Mouse (Mus musculus) lung, postnatal 0 days (tissue): ENCODE measurements around the gene Foxp4. TPM values are rescaled to one million over a fixed set of nuclear protein-coding genes. Genes with fewer than 3 reads are reported as not detected.

Experiments
- ATAC-seq: fragments of 200-750 bp; cut with Nextera tagmentation; 2 replicates; pipeline ENCODE4 v1.8.0; 2017; ENCODE audit warnings: moderate library complexity
- DNase-seq: peaks from one replicate; pipeline ENCODE4 v3.0.0-alpha.2; 2016; ENCODE audit warnings: low spot score
- H3K27ac ChIP-seq: fragments of 300-500 bp; sonication (generic); 2 replicates; pipeline ENCODE4 v1.5.1; 2014; ENCODE audit warnings: antibody characterized with exemption, mild to moderate bottlenecking, low read length, mixed read lengths
- H3K27me3 ChIP-seq: fragments of 300-500 bp; sonication (generic); replicated peaks from 2 replicates; pipeline ENCODE4 v1.6.1; 2014; ENCODE audit warnings: low read length, mixed read lengths; ENCODE audit not compliant: insufficient read depth
- H3K36me3 ChIP-seq: fragments of 300-500 bp; sonication (generic); 2 replicates; pipeline ENCODE4 v1.6.1; 2014; ENCODE audit warnings: low read length, mixed read lengths; ENCODE audit not compliant: insufficient read depth
- H3K4me1 ChIP-seq: fragments of 300-500 bp; sonication (generic); 2 replicates; pipeline ENCODE4 v1.6.1; 2014; ENCODE audit warnings: antibody characterized with exemption, low read depth, low read length, mixed read lengths; ENCODE audit not compliant: insufficient read depth
- H3K4me2 ChIP-seq: fragments of 300-500 bp; sonication (generic); replicated peaks from 2 replicates; pipeline ENCODE4 v1.6.1; 2014; ENCODE audit warnings: low read depth, mild to moderate bottlenecking, low read length, moderate library complexity, mixed read lengths
- H3K4me3 ChIP-seq: fragments of 300-500 bp; sonication (generic); 2 replicates; pipeline ENCODE4 v1.5.1; 2014; ENCODE audit warnings: low read depth, low read length
- H3K9ac ChIP-seq: fragments of 300-500 bp; sonication (generic); replicated peaks from 2 replicates; pipeline ENCODE4 v1.6.1; 2014; ENCODE audit warnings: low read depth, mild to moderate bottlenecking
- H3K9me3 ChIP-seq: fragments of 300-500 bp; sonication (generic); 2 replicates; pipeline ENCODE4 v1.6.1; 2016; ENCODE audit warnings: low read length, mixed read lengths
- CTCF ChIP-seq: IDR thresholded peaks from 2 replicates; pipeline ENCODE4 v1.5.1; 2016; ENCODE audit warnings: antibody characterized with exemption, mild to moderate bottlenecking
- EP300 ChIP-seq: IDR thresholded peaks from 2 replicates; pipeline ENCODE4 v1.6.1; 2016; ENCODE audit warnings: antibody characterized with exemption, mild to moderate bottlenecking, control low read depth
- WGBS: fragments of 180-500 bp; shearing (Covaris S2); extraction: QIAGEN DNeasy Blood & Tissue Kit; methylation state at CpG from one replicate; pipeline ENCODE4 v1.1.7; 2014; 5-methylcytosine and 5-hydroxymethylcytosine counted together
- polyA plus RNA-seq: library from polyadenylated mRNA; unstranded; fragments of >200 nt; fragmentation: Nextera tagmentation; extraction: Ambion mirVana; gene quantifications from 2 replicates; pipeline ENCODE4 v1.2.1, GENCODE M21; 2015

Foxp4 gene
- polyA plus RNA-seq, 1 experiment from 2014 or later: 10.2 TPM

DNA sequence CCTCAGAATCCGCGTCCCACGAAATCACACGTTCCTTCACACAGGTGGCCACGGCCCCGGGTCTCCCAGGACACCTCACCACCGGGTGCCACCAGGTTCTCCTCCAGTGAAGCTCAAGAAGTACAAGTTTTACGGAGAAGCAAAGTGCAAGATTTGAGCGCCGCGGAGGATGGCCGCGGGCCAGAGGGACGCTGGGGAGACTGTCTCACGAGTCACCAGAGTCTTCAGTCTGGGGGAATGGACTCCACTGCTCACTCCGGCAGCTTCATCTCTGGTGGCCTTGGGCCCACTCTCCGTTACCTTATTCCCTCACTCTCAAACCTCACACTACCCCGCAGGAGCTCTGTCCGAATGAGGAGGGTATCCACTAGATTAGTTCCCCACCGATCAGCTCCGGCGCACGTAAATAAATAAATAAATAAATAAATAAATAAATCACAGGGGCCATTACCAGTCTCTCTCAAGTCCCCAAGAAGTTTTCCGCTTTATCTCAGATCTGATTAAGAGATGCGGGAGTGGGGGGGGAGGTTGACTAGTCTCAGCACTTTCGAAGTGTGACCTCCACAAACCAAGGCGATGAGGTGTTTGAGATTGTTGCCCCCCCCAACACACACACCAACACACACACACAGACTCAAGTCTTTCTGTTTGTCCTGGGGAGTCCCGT, 1.3 kb downstream of the Foxp4 start:
- Histone ChIP-seq H3K4me1 (peaks cover 10% of the 10 kb centered on the region; the same call in 1 of the 2 replicates), H3K27ac (peak overlapping the region; percentile 94; the same call in 1 of the 2 replicates), H3K9me3 (no peaks in the 10 kb centered on the region), H3K4me2 (peak overlapping the region; percentile 97), H3K27me3 (no peaks in the 10 kb centered on the region), H3K9ac (peak overlapping the region; percentile 76), H3K36me3 (no peaks in the 10 kb centered on the region), H3K4me3 (peak overlapping the region; percentile 89)
- TF ChIP-seq EP300: no peak
- TF ChIP-seq CTCF: no peak
- under 1% methylated on average over 28 of the region's 28 CpGs for WGBS
- peak; percentile 36 for DNase-seq
- no peak for ATAC-seq

DNA sequence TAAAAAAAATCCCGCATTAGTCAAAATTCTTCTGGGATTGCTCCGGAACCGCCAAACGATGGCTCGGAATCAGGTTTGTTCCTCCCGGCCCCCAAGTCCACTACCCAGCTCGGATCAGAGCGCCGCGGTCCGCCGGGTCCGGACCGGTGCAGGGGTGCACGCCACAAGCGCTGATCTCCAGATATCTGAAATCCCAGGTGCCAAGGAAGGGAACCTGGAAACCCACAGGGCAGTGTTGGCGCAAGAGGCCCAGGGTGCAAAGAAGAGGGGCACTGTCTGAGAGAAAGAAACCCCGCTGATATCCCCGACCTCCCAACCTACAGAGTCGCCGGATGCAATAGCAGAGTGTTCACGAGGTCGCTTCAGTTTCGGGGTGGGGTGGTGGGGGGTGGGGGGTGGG, 1.9 kb downstream of the Foxp4 start:
- Histone ChIP-seq H3K27ac (no peak overlapping the region), H3K4me1 (peaks cover 10% of the 10 kb centered on the region; the same call in 1 of the 2 replicates), H3K36me3 (no peaks in the 10 kb centered on the region), H3K9ac (0 out of 2 replicates have a peak overlapping the region, but pooled peaks have one; percentile 23), H3K9me3 (no peaks in the 10 kb centered on the region), H3K4me3 (peak overlapping the region; percentile 89), H3K4me2 (peak overlapping the region; percentile 97), H3K27me3 (no peaks in the 10 kb centered on the region)
- no peak for TF ChIP-seq EP300
- TF ChIP-seq CTCF: no peak
- no peak for ATAC-seq
- 5% methylated on average over 21 of the region's 24 CpGs for WGBS
- DNase-seq: no peak

DNA sequence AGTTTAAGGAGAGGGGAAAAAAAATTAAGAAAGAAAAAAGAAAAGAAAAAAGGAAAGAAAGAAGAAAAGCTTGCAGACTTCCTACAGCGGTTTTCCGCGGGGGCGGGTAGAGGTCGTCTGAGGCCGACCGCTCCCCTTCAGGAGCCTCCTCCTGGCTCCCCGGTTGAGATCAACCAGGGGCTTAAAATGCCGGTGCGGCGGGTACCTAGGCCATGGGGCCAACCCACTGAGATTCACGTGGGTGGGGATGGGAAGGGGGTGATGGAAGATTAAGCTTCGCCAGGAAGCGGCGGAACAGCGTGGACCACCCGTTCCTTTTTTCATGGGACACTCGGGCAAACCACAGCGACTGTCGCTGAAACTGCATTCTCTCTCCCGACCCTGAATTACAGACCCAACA, 2.3 kb downstream of the Foxp4 start:
- 9% methylated on average over 21 of the region's 21 CpGs for WGBS
- TF ChIP-seq CTCF: no peak
- TF ChIP-seq EP300: no peak
- no peak overlapping the region for H3K27ac ChIP-seq
- H3K4me1 ChIP-seq: peaks cover 10% of the 10 kb centered on the region; the same call in 1 of the 2 replicates
- H3K4me3 ChIP-seq: peak overlapping the region; percentile 89
- ATAC-seq: no peak
- DNase-seq: no peak
- H3K9me3 ChIP-seq: no peaks in the 10 kb centered on the region
- no peaks in the 10 kb centered on the region for H3K36me3 ChIP-seq
- peak overlapping the region; percentile 97 for H3K4me2 ChIP-seq
- H3K9ac ChIP-seq: 0 out of 2 replicates have a peak overlapping the region, but pooled peaks have one; percentile 23
- H3K27me3 ChIP-seq: no peaks in the 10 kb centered on the region

DNA sequence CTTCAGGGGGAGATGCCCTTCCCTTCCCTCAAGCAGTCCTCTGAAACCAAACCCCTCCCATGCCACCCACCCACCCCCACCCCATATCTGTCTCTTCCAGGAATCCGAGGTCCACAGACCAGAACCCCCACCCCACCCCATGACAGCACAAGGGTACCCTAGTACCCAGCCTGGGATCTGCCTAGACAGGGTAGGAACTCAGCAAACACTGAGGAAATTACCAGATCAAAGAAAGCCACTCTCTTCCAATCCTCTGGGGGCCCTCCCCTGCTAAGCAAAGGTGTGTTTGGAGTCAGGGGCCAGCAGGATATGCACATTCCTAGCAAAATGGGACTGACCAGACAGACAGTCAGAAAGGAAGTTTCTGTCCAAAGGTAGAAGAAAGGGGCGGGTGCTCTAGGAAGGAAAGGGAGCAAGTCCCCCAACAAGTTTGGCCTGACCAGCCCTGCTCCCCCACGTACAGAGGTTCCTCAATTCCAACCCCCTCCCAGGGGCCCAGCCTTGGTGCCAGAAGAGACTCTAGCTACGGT, 3.2 kb downstream of the Foxp4 start:
- no peaks in the 10 kb centered on the region for H3K9me3 ChIP-seq
- peak overlapping the region; percentile 97; the same call in 1 of the 2 replicates for H3K4me2 ChIP-seq
- ATAC-seq (no peak), DNase-seq (no peak)
- H3K9ac ChIP-seq: no peak overlapping the region
- no peaks in the 10 kb centered on the region for H3K36me3 ChIP-seq
- H3K4me3 ChIP-seq: no peak overlapping the region
- no peak for TF ChIP-seq CTCF
- TF ChIP-seq EP300: no peak
- 68% methylated on average over 4 of the region's 4 CpGs for WGBS
- H3K4me1 ChIP-seq: peaks cover 10% of the 10 kb centered on the region; the same call in 1 of the 2 replicates
- no peak overlapping the region for H3K27ac ChIP-seq
- H3K27me3 ChIP-seq: no peaks in the 10 kb centered on the region

DNA sequence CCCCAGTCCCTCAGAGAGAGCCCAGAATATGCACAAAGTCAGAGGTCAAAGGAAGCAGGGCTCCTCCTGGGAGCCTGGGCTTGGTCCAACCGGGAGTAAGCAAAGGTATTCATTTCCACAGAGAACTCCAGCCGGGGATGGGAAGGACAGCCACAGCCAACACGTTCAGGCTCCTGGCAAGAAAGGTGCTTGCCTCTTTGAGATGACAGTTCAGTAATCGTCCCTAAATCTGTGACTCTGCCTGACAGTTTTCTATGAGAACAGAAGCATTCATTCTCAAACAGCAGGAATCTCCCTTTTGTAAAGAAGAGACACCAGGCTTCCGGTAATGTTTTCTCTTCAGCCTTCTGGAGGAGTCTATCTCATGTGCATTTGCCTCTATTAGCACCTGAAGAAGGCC, 4.6 kb downstream of the Foxp4 start:
- Histone ChIP-seq H3K4me3 (no peak overlapping the region), H3K9ac (no peak overlapping the region), H3K4me2 (no peak overlapping the region), H3K36me3 (no peaks in the 10 kb centered on the region), H3K4me1 (0 out of 2 replicates have a peak, but pooled peaks cover 6% of the 10 kb centered on the region), H3K27ac (no peak overlapping the region), H3K27me3 (no peaks in the 10 kb centered on the region), H3K9me3 (no peaks in the 10 kb centered on the region)
- TF ChIP-seq EP300 (no peak), CTCF (no peak)
- no peak for ATAC-seq
- no peak for DNase-seq
- WGBS: 45% methylated on average over 5 of the region's 5 CpGs

DNA sequence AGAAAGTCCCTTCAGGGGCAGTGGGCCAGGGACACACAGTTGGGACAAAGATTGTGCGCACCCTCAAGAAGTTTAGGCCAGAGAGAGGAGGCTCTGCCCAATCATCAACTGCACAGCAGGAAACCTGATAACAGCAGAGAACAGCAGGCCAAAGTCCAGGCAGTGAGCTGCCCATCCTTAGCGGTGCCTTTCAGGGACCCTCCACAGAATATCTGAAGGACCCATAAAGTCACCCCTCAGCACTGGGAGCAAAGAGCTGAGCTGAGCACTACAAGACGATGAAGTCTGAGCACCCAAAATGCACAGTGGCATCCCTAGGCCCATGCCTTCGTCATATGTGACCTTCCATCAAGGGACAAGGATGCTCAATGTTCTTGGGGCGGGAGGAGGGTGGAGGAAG, 6.5 kb downstream of the Foxp4 start:
- no peaks in the 10 kb centered on the region for H3K36me3 ChIP-seq
- no peak overlapping the region for H3K4me2 ChIP-seq
- H3K9me3 ChIP-seq: no peaks in the 10 kb centered on the region
- H3K27me3 ChIP-seq: no peaks in the 10 kb centered on the region
- DNase-seq (no peak), ATAC-seq (no peak)
- no peak overlapping the region for H3K4me3 ChIP-seq
- 0 out of 2 replicates have a peak, but pooled peaks cover 6% of the 10 kb centered on the region for H3K4me1 ChIP-seq
- H3K9ac ChIP-seq: no peak overlapping the region
- 72% methylated on average over 5 of the region's 5 CpGs for WGBS
- no peak for TF ChIP-seq CTCF
- TF ChIP-seq EP300: no peak
- no peak overlapping the region for H3K27ac ChIP-seq
